Mouse (Mus musculus): ENCODE results near the gene Lhx1.

The Lhx1 gene

GRCm38 (mm10) chr11:84526451-84526850 is 1.1 kb upstream of the Lhx1 start:
- DNase-seq (ENCODE audit: low read depth, low spot score), result no peak

DNA sequence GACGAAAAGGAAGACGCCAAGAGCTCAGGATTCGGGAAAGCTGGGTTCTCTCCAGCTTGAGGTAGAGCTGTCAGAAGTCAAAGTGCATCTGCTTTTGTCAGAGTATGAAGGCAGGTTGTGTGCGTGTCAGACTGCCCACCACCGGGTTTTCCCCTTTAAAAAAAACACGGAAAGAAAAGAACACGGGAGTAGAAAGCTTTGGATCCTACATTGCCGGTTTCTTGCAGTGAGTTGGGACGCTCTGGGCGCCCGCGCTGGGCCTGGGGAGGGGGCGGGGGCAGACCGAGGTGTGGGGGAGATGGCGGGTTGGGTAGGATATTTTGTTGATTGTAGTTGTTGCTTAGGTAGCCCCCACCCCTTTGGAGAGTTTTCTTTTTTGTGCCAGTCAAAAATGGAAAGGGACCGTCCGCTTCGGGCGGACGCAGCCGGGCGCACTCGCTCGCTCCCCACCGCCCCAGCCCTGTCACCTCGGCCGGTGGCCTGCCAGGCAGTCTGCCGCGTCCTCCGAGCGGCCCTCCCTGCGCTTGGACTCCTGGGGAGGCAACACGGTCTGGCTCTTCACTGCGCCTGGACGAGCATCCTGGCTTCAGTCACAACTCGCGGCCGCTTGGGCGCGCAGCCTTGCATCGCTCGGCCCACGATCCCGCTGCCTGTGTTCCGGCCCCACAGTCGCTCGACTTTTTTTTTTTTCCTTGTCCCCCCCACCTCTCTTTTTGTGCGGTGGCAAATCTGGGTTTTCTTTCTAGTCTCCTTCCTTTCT is 644 bp downstream of the Lhx1 start:
- no peak for DNase-seq (ENCODE audit: low read depth, low spot score)

DNA sequence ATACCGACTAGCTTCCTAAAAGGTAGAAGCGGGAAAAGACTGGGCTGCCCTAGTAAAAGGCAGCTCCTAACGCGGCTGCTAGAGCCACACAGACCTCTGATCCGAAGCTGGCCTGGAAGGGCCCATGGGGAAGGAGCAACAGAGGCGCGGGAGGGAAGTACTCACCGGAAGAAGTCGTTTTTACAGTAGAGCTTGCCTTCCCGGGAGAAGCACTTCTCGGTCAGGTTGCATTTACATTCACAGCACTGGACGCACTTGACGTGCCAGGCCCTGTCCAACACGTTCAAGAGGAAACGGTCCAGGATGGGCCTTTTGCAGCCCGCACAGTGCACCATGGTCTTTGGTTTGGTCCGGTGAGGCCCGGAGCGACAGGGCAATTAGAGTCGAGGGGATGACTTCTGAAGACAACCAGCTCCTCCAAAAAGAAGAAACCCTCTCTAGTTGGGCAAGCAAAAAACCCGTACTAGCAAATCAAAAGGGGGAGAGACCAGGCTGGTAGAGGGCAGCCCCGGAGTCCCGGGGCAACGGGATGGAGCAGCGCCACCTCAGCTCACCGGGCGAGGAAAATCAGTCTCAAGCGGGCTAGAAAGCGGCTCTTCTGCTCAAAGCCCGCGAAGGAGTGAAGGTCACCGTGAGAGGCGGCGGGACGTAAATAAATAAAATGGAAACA is 1.4 kb downstream of the Lhx1 start:
- DNase-seq (ENCODE audit: low read depth, low spot score), result no peak

GRCm38 (mm10) chr11:84523321-84523831 is 2.0 kb downstream of the Lhx1 start:
- DNase-seq (ENCODE audit: low read depth, low spot score), result no peak

- peak; percentile 81 for DNase-seq (ENCODE audit: low read depth, low spot score)
Measured at GRCm38 (mm10) chr11:84522577-84523320, 2.6 kb downstream of the Lhx1 start.

DNA sequence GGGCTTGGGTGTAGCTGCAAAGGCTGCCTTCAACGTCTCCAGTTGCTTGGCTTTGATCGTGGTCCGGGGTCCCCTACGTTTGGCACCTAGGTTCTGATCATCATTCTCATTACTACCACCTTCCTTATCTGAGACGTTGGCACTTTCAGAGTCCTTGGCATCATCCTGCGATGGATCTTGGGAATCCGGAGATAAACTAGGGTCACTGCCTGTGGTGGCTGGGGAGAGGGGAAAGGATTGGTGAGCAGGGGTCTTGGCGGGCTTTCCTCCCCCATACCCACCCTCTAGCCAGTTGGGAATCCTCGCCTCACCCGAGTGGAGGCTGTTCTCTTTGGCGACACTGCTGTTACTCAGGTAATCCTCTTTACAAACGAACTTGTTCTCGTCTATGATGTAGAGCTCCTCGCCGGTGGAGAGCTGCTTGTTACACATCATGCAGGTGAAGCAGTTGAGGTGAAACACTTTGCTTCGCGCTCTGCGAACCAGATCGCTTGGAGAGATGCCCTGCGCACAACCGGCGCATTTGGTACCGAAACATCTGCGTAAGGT is 3.5 kb downstream of the Lhx1 start:
- DNase-seq (ENCODE audit: low read depth, low spot score), result no peak

GRCm38 (mm10) chr11:84521071-84521390 is 4.3 kb downstream of the Lhx1 start:
- no peak for DNase-seq (ENCODE audit: low read depth, low spot score)

DNA sequence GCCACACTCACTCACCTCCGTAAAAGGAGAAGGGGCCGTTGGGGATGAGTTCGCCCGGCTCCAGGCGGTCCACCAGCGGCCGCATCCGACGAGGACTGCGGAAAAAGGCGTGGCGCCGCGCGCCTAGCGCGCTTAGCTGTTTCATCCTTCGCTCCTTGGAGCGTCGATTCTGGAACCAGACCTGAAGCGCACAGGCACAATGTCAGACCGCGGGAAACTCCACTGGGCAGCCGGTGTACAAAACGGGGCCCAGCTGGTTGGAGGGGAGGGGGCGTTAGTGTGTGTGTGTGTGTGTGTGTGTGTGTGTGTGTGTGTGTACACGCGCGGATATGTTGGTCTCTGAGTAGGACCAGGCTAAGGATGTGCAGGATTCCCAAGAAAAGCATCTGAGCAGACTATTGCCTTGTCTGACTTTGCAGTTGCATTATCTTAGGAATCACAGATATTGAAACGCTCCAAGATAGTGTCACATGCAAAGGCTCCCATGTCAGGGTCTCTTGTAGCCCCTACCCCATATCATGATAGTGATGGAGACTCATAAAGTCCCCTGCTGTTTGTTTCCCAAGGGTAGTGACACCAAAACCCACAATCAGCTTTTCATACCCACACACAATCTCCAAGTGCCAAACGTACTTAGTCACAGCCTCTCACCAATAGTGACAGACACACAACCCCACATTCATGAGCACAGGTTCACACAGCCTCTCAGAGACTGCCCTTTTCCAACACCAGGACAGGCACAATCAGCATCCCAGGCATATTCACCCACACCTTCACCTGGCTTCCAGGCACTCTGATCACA is 4.9 kb downstream of the Lhx1 start:
- DNase-seq (ENCODE audit: low read depth, low spot score), result no peak

DNA sequence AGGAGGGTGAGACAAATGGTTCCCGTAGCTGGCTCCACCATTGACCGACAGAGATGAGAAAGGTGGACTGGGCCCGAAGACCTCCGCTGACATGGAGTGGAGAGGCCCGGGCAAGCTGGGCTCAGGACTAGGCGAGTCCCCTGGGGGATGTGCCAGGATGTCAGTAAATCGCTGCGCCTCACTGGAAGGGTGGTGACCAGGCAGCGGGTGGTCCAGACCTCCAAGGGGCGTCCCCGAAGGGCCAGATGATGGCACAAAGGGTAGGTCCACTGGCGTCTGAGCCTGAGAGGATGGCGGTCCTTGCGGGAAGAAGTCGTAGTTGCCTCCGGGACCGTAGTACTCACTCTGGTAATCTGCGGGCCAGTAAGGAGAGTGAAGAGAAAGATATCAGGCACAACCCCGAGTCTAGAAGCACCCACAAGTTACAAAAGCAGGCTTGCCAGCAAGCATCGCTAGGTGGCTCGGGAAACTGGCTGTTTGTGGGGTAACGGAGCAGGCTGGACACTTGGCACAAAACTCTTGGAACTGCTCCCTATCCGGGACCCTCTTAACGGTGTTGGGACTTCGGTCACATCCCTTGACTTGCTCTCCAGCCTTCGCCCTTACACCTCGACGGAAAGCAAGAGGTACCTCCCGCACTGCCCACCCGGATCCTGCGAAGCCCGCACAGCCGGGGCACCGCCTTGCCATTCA is 5.6 kb downstream of the Lhx1 start:
- no peak for DNase-seq (ENCODE audit: low read depth, low spot score)

GRCm38 (mm10) chr11:84519036-84519435 is 6.3 kb downstream of the Lhx1 start:
- no peak for DNase-seq (ENCODE audit: low read depth, low spot score)

- DNase-seq (ENCODE audit: low read depth, low spot score), result no peak
Measured at GRCm38 (mm10) chr11:84518261-84518660, 7.1 kb downstream of the Lhx1 start.

- no peak for DNase-seq (ENCODE audit: low read depth, low spot score)
Measured at GRCm38 (mm10) chr11:84517431-84517830, 7.9 kb downstream of the Lhx1 start.

GRCm38 (mm10) chr11:84516501-84517240 is 8.7 kb downstream of the Lhx1 start:
- no peak for DNase-seq (ENCODE audit: low read depth, low spot score)

GRCm38 (mm10) chr11:84513171-84514116 is 11.9 kb downstream of the Lhx1 start, which contains the start of gene Aatf:
Gene Aatf, minus strand, starts transcription at chr11:84513522.
- DNase-seq (ENCODE audit: low read depth, low spot score), result peak; percentile 93

DNA sequence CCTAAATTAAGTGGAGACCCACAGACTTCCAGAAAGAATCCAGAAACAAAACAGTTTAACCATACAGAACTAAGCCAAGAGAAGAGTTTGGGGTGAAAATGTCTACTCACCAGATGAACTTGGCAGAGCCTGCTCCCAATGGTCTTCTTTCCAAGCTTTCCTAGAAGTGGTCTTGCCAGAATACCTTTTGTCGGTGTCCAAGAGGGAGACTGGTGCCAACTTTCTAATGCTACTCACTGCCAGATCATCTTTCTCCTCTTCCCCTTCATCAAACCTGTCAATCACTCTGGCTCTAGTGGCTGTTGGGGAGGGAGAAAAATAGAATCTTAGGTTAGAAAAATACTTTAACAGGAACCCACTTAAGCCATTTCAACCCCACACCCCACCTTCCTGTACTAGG is 13.3 kb downstream of the Lhx1 start:
- no peak for DNase-seq (ENCODE audit: low read depth, low spot score)

DNA sequence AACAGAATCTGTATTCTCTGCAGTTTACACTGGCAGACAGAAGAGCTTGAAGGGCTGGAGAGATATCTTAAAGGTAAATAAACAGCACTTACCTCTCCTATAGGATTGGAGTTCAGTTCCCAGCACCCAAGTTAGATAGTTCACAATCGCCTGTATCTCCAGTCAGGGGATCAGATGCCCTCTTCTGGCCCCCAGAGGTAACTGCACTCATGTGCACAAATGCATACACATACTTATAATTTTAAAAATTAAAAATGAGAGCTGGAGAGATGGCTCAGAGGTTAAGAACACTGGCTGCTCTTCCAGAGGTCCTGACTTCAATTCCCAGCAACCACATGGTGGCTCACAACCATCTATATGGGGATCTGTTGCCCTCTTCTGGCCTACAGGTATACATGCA is 21.0 kb downstream of the Lhx1 start:
- no peak for DNase-seq (ENCODE audit: low read depth, low spot score)

DNA sequence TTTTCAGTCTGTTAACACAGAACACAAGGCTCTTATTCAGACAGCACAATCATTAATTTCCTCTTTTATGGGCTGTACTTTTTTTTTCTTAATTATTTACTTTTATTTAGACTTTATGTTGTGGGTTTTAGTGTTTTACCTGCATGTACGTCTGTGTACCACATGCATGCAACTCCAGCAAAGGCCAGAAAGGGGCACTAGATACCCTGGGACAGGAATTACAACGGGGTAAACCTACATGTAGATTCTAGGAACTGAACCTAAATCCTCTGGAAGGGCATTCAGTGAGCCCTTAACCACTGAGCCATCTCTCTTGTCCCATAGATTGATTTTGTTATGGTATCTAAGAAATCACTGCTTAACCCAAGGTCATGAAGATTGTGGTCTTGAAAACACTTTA is 27.4 kb downstream of the Lhx1 start:
- no peak for DNase-seq (ENCODE audit: low read depth, low spot score)

GRCm38 (mm10) chr11:84496901-84497300 is 28.4 kb downstream of the Lhx1 start:
- DNase-seq (ENCODE audit: low read depth, low spot score), result no peak

DNA sequence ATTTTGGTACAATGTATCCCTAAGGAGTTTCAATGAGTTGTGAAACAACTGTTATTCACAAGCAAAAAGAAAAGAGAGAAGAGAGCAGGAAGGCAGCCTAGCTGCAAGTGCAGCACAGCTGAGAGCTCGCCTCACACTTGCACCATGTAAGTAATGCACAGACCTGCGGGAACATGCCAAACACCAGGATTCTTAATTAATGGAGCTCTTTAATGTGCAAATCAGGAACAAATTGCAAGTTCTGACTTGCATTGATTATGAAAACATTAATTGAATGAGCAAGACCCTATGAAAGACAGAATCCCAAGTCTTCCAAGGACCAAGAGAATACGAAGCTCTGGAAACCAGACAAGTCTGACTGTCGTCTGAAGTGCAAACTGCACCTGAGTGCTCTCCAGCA is 29.6 kb downstream of the Lhx1 start:
- DNase-seq (ENCODE audit: low read depth, low spot score), result no peak
